Mouse (Mus musculus) liver, embryonic 15.5 days (tissue): ENCODE results near the gene Cers5. TPM values are rescaled to one million over a fixed set of nuclear protein-coding genes. Genes with fewer than 3 reads are reported as not detected.

ENCODE experiments used
- ATAC-seq: fragments of 200-750 bp; cut with Nextera tagmentation; 2 replicates; pipeline ENCODE4 v1.8.0; 2017; ENCODE audit warnings: moderate number of reproducible peaks, mild to moderate bottlenecking, moderate library complexity; ENCODE audit not compliant: insufficient read depth
- H3K27ac ChIP-seq: fragments of 300-500 bp; sonication (generic); replicated peaks from 2 replicates; pipeline ENCODE4 v1.5.1; 2015; ENCODE audit warnings: mild to moderate bottlenecking, inconsistent platforms
- H3K27me3 ChIP-seq: fragments of 300-500 bp; sonication (generic); 2 replicates; pipeline ENCODE4 v1.6.1; 2015; ENCODE audit warnings: mild to moderate bottlenecking, inconsistent platforms
- H3K36me3 ChIP-seq: fragments of 300-500 bp; sonication (generic); replicated peaks from 2 replicates; pipeline ENCODE4 v1.6.1; 2015; ENCODE audit warnings: moderate library complexity, mild to moderate bottlenecking, inconsistent platforms
- H3K4me1 ChIP-seq: fragments of 300-500 bp; sonication (generic); replicated peaks from 2 replicates; pipeline ENCODE4 v1.6.1; 2015; ENCODE audit warnings: inconsistent platforms
- H3K4me2 ChIP-seq: fragments of 300-500 bp; sonication (generic); 2 replicates; pipeline ENCODE4 v1.6.1; 2015; ENCODE audit warnings: moderate library complexity, mild to moderate bottlenecking, inconsistent platforms
- H3K4me3 ChIP-seq: fragments of 300-500 bp; sonication (generic); replicated peaks from 2 replicates; pipeline ENCODE4 v1.5.1; 2015; ENCODE audit warnings: mild to moderate bottlenecking, inconsistent platforms
- H3K9ac ChIP-seq: fragments of 300-500 bp; sonication (generic); 2 replicates; pipeline ENCODE4 v1.6.1; 2015; ENCODE audit warnings: moderate library complexity, mild to moderate bottlenecking, inconsistent platforms
- H3K9me3 ChIP-seq: fragments of 300-500 bp; sonication (generic); replicated peaks from 2 replicates; pipeline ENCODE4 v1.6.1; 2016; ENCODE audit warnings: inconsistent platforms
- WGBS: fragments of 180-500 bp; shearing (Covaris S2); methylation state at CpG from one replicate; pipeline ENCODE4 v1.1.7; 2015; ENCODE audit warnings: mixed read lengths; ENCODE audit not compliant: insufficient replicate concordance; 5-methylcytosine and 5-hydroxymethylcytosine counted together
- polyA plus RNA-seq: library from polyadenylated mRNA; unstranded; fragments of >200 nt; fragmentation: Nextera tagmentation; extraction: Ambion mirVana; gene quantifications from 2 replicates; pipeline ENCODE4 v1.2.1, GENCODE M21; 2015

The Cers5 gene
- polyA plus RNA-seq, 1 experiment from 2014 or later = 9.5 TPM

DNA sequence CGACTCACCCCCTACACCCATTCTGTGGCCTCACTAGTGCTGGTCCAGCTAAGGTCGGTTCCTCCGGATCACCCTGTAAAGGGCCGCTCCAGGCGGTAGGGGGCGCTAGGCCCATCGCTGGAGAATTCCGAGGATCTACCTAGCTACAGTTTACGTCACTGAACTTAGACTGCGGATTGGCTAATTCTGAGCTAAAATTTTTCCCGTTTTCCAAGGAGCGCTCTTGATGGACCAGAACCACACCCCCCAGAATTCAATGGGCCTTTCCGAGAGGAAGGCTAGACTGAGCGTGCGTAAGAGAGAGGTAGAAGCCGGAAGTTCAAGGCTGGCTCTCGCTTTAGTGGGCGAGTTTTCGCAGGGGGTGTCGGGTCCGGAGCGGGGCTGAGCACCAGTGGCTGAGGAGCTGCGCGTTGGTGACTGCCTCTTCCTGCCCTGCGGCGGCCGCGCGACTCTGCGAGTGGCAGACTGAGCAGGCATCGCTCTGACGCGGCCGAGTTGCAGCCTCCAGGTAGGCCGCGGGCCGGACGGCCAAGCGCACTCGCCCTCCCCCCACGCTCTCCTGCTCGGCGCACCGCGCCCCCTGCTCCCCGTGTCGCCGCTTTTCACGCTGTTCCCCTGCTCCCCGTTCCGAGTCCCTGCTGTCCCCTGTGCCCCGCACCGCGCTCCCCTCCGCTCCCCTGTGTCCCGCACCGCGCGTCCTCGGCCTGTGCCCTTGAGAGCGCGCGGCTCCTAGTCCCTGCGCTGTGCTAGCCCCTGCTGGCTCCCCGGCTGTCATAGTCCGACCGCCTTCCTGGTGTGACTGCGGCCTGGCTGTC lies 47.1 kb downstream of the Cers5 start, which contains the start of gene Cox14:
TSS of gene Cox14 (plus strand) at position 278 of the 815 bp plus-strand sequence.
- WGBS = under 1% methylated on average over 68 of the region's 68 CpGs

DNA sequence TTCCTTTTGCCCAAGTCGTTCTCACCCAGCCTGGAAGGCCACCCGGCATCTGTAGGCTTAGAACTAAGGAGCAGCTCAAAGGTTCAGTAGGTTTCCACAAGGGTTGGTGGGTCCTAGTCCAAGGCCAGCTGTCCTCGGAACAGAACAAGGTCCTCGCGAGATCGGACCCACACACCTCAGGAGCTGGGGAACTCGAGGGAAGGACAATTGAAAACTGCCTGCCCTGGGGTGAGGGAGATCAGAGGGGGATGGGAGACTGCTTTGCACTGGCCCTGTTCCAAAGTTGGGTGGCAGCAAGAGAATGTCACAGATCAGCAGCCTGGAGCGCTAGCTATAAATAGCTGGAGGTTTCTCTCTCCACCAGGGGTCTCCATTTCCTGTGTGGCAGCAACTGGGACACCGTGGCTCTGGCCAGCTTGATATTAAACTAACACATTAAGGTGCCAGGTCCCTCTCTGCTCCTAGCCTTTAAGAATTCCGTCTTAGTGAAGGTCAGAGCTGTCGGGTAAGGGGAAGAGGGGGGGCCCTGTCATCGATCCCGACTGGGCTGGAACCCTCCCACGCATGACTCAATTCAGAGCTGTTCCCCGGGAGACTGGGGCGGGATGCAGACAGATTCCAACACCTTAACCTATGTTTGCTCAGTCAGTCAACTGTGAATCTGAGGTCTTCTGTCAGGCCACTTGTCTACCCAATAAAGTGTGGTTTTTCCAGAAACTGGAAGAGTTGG lies 48.2 kb downstream of the Cers5 start:
- Histone ChIP-seq H3K9ac (peak overlapping the region; percentile 5; the same call in 1 of the 2 replicates), H3K4me2 (peak overlapping the region; percentile 85), H3K36me3 (peaks cover 20% of the 10 kb centered on the region), H3K27ac (peak overlapping the region; percentile 84), H3K27me3 (0 out of 2 replicates have a peak, but pooled peaks cover 4% of the 10 kb centered on the region), H3K4me3 (peak overlapping the region; percentile 94), H3K4me1 (peaks cover 44% of the 10 kb centered on the region), H3K9me3 (peaks cover 3% of the 10 kb centered on the region; the same call in 1 of the 2 replicates)
- peak; percentile 21 for ATAC-seq
- 15% methylated on average over 16 of the region's 16 CpGs for WGBS

More for the DNA sequence above, 47.1 kb downstream of the Cers5 start, which contains the start of gene Cox14:
- peak within 1 kb of the TSS; percentile 94 for H3K4me3 ChIP-seq
- peak; percentile 87 for ATAC-seq
- peak within 1 kb of the TSS; percentile 85 for H3K4me2 ChIP-seq
- H3K4me1 ChIP-seq = peaks cover 44% of the 10 kb centered on the region
- H3K9me3 ChIP-seq = peaks cover 3% of the 10 kb centered on the region; the same call in 1 of the 2 replicates
- peak within 1 kb of the TSS; percentile 86 for H3K27ac ChIP-seq
- H3K36me3 ChIP-seq = peaks cover 20% of the 10 kb centered on the region
- H3K9ac ChIP-seq = peak within 1 kb of the TSS; percentile 92
- H3K27me3 ChIP-seq = 0 out of 2 replicates have a peak, but pooled peaks cover 4% of the 10 kb centered on the region

DNA sequence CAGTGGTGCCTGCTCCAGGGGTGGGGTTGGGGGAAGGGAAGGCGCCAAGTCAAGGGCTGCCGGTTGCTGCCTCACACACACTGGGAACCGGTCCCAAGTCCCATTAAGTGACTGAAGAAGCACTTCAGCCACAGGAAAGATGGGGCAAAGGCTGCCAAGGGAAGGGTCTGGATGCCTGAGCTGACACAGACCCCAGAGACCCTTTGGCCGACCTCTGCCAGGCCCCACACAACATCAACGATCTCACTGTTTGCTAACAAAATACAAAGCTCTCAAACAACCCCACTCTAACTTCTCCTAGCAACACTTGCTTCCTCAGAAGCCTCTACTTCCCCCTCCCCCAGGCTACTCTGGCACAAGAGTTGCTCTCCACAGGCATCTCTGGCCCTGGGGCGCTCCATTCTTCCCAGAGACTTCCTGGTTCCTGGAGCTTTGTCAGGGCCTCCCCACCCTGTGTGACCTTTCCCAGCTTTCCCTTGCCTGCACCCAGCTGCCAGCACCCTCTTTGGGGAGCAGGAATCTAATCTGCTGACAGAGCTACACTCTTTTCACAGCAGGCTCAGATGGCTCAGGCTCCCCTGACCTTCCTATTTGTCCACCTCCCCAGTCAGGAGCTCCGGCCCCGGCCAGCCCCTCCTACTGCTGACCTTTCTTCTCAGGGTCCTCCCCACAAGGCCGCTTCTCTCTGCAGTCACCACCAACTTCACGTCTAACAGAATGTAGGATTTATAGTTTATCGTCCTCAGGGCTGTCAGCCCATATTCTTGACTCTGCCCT lies 49.0 kb downstream of the Cers5 start:
- ATAC-seq = peak; percentile 19; the same call in 1 of the 2 replicates
- Histone ChIP-seq H3K36me3 (peaks cover 14% of the 10 kb centered on the region), H3K4me3 (no peak overlapping the region), H3K4me1 (peaks cover 44% of the 10 kb centered on the region), H3K4me2 (peak overlapping the region; percentile 85), H3K27ac (peak overlapping the region; percentile 84), H3K27me3 (0 out of 2 replicates have a peak, but pooled peaks cover 4% of the 10 kb centered on the region), H3K9ac (peak overlapping the region; percentile 5; the same call in 1 of the 2 replicates), H3K9me3 (no peaks in the 10 kb centered on the region)
- 27% methylated on average over 11 of the region's 11 CpGs for WGBS

DNA sequence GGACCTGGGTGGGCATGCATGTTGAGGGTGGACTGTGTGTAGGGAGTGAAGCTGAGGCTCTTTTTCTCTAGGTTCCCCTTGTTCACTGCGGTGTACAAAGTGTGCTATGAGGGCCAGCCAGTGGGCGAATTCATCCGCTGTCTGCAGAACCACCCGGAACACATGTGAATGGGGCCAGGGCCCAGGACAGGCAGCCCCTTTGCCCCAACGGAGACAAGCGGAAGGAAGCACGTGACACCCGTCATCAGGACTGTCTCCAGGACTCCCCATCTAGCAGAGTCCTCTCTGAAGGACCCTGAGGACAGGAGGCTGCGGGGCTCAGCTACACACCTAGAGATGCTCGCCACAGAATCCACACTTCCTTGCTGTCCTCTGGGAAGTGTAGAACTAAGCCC lies 49.6 kb downstream of the Cers5 start:
- no peak for ATAC-seq
- Histone ChIP-seq H3K27me3 (0 out of 2 replicates have a peak, but pooled peaks cover 4% of the 10 kb centered on the region), H3K9me3 (no peaks in the 10 kb centered on the region), H3K4me3 (no peak overlapping the region), H3K4me2 (peak overlapping the region; percentile 85), H3K9ac (no peak overlapping the region), H3K36me3 (peaks cover 8% of the 10 kb centered on the region), H3K27ac (peak overlapping the region; percentile 84), H3K4me1 (peaks cover 44% of the 10 kb centered on the region)
- WGBS = 43% methylated on average over 10 of the region's 10 CpGs

DNA sequence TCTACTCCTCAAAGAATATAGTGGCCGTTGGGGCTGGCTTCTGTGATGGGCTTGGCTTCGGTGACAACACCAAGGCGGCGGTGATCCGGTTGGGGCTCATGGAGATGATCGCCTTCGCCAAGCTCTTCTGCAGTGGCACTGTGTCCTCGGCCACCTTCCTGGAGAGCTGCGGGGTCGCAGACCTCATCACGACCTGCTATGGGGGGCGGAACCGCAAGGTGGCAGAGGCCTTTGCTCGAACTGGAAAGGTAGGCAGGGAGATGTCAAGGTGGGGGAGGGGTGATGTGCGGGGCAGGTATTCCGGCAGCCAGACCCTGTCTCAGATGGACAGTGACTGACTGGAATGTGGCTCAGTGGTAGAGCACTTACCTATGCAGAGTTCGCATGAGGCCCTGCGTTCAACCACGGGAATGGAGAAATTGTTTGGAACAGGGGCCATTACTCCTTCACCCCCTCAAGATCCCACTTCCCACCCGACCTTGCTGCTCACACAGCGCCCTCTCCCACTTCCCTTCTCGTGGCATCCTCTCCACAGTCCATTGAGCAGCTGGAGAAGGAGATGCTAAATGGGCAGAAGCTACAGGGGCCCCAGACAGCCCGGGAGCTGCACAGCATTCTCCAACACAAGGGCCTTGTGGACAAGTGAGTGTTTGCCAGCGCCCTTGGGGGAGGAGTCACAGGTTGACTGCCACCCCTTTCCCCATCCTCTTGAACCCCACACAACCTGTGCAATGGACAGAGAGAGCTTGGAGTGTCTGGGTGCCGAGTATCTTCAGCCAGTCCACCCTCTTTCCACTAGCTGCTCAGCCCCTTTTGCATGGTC lies 50.6 kb downstream of the Cers5 start:
- no peak overlapping the region for H3K4me3 ChIP-seq
- no peak for ATAC-seq
- 69% methylated on average over 25 of the region's 25 CpGs for WGBS
- H3K4me1 ChIP-seq = peaks cover 47% of the 10 kb centered on the region
- no peaks in the 10 kb centered on the region for H3K36me3 ChIP-seq
- no peaks in the 10 kb centered on the region for H3K9me3 ChIP-seq
- H3K4me2 ChIP-seq = no peak overlapping the region
- no peak overlapping the region for H3K9ac ChIP-seq
- no peak overlapping the region for H3K27ac ChIP-seq
- H3K27me3 ChIP-seq = 0 out of 2 replicates have a peak, but pooled peaks cover 4% of the 10 kb centered on the region

DNA sequence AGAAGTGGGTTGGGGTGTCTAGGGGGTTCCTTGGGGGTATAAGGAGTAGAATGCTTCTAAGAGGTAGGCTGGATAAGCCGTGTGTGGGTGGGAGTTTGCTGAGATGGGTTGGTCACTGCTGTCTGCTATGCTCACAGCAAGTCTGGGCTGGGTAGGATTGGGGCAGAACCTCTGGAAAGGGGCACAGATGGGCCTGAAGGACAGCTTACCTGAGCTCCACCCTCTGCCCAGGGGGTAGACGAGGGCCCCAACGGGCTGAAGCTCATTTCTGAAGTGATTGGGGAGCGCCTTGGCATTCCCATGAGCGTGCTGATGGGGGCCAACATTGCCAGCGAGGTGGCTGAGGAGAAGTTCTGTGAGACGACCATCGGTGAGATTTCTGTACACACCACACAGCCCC lies 52.8 kb downstream of the Cers5 start:
- Histone ChIP-seq H3K36me3 (no peaks in the 10 kb centered on the region), H3K27ac (no peak overlapping the region), H3K9me3 (no peaks in the 10 kb centered on the region), H3K4me3 (no peak overlapping the region), H3K27me3 (0 out of 2 replicates have a peak, but pooled peaks cover 4% of the 10 kb centered on the region), H3K4me1 (peaks cover 55% of the 10 kb centered on the region), H3K9ac (no peak overlapping the region), H3K4me2 (no peak overlapping the region)
- WGBS = 57% methylated on average over 8 of the region's 8 CpGs
- no peak for ATAC-seq

DNA sequence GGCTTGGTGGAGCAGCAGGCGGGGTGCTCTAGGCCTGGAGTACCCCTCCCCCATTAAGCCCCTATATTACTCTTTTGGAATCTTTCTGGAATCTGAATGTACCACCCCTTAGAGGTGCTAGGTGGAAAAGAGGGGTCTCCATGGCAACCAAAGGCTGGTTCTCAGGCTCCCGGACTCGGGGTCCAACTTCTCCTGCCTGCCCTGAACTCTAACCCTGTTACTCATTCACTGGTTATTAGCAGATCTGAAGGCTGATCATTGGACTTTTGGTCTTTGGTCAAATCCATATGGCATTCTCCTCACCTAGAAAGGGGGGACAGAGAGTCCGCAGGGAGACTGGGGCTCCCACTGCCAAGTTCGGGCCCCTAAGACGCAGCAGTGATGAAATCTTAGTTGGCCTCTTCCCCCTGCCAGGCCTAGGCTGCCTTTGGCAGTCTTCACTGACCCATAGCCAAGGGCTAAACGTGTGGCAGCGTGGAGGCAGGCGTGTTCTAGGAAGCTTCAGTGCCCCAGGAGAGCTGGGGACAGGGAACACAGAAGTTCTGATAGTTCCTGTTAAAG lies 54.1 kb downstream of the Cers5 start:
- no peak overlapping the region for H3K9ac ChIP-seq
- peaks cover 53% of the 10 kb centered on the region for H3K4me1 ChIP-seq
- 0 out of 2 replicates have a peak, but pooled peaks cover 4% of the 10 kb centered on the region for H3K27me3 ChIP-seq
- no peaks in the 10 kb centered on the region for H3K36me3 ChIP-seq
- 62% methylated on average over 9 of the region's 9 CpGs for WGBS
- peak overlapping the region; percentile 43 for H3K4me2 ChIP-seq
- no peak for ATAC-seq
- peak overlapping the region; percentile 40; the same call in 1 of the 2 replicates for H3K4me3 ChIP-seq
- H3K9me3 ChIP-seq = no peaks in the 10 kb centered on the region
- H3K27ac ChIP-seq = peak overlapping the region; percentile 63

DNA sequence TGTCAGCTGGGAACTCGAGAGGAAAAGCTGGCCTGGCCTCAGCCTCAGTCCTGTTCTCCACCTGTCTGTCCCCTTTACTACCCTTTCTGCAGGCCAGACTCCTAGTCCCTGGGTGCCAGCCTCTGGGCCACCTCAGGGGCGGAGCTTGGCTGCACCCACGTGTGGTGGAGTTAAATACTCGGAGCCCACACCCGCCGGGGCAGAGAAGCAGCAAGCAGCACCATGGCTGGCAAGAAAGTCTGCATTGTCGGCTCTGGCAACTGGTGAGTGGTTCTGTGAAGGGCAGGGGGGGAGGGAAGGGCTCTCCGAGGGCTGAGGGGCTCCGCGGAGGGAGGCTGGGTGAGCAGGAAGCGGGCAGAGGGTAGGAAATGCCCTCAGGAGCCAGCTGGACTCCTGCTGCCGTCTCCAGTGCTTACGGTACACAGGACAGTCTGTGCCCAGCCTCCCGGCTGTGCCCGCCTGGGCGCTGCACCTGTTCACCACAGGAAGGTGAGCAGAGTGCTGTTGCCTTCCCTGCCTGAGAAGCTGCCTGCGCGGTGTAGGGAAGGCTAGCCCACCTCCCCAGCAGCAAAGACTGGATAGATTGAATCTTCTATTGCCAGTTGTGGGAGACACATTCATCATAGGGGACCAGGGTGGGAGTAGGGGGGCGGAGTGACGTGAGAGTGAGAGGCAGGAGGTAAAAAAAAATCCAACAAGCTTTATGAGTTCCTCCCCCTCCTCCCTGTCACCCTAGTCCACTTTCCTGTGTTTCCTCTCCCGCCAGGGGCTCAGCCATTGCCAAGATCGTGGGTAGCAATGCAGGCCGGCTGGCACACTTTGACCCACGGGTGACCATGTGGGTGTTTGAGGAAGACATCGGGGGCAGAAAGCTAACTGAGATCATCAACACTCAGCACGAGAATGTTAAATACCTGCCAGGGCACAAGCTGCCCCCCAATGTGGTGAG lies 55.0 kb downstream of the Cers5 start, which contains the start of gene Gpd1:
TSS of gene Gpd1 (plus strand) at position 130 of the 949 bp plus-strand sequence.
- WGBS = 54% methylated on average over 26 of the region's 26 CpGs
- no peaks in the 10 kb centered on the region for H3K36me3 ChIP-seq
- H3K9ac ChIP-seq = 0 out of 2 replicates have a peak within 1 kb of the TSS, but pooled peaks have one; percentile 18
- H3K4me3 ChIP-seq = peak within 1 kb of the TSS; percentile 40
- 0 out of 2 replicates have a peak, but pooled peaks cover 4% of the 10 kb centered on the region for H3K27me3 ChIP-seq
- no peak for ATAC-seq
- peaks cover 53% of the 10 kb centered on the region for H3K4me1 ChIP-seq
- peak within 1 kb of the TSS; percentile 51 for H3K27ac ChIP-seq
- H3K4me2 ChIP-seq = peak within 1 kb of the TSS; percentile 43
- no peaks in the 10 kb centered on the region for H3K9me3 ChIP-seq

DNA sequence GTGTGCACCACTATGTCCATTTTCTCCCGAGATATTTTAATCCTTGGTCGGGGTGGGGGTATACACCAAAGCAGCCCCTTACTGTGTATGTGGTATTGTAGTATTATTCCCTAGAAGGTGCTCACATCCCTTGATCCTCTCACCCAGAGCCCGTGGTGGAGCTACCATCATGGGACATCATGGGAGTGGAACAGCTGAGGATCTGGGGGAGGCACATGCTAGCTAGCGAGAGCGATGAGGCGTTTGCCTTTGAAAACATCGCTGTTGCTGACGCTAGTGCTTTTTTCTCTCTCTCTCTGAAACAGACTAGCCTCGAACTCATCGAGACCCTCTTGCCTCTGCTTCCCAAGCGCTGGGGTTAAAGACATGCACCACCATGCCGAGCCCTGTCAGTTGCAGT lies 55.9 kb downstream of the Cers5 start:
- H3K9ac ChIP-seq = no peak overlapping the region
- no peak overlapping the region for H3K4me3 ChIP-seq
- no peak overlapping the region for H3K27ac ChIP-seq
- no peak for ATAC-seq
- no peaks in the 10 kb centered on the region for H3K27me3 ChIP-seq
- H3K4me2 ChIP-seq = no peak overlapping the region
- peaks cover 8% of the 10 kb centered on the region for H3K36me3 ChIP-seq
- 68% methylated on average over 12 of the region's 12 CpGs for WGBS
- H3K4me1 ChIP-seq = peaks cover 47% of the 10 kb centered on the region
- H3K9me3 ChIP-seq = no peaks in the 10 kb centered on the region
